ENCODE assay signal across 9 mouse cellular contexts in the genomic region with DNA sequence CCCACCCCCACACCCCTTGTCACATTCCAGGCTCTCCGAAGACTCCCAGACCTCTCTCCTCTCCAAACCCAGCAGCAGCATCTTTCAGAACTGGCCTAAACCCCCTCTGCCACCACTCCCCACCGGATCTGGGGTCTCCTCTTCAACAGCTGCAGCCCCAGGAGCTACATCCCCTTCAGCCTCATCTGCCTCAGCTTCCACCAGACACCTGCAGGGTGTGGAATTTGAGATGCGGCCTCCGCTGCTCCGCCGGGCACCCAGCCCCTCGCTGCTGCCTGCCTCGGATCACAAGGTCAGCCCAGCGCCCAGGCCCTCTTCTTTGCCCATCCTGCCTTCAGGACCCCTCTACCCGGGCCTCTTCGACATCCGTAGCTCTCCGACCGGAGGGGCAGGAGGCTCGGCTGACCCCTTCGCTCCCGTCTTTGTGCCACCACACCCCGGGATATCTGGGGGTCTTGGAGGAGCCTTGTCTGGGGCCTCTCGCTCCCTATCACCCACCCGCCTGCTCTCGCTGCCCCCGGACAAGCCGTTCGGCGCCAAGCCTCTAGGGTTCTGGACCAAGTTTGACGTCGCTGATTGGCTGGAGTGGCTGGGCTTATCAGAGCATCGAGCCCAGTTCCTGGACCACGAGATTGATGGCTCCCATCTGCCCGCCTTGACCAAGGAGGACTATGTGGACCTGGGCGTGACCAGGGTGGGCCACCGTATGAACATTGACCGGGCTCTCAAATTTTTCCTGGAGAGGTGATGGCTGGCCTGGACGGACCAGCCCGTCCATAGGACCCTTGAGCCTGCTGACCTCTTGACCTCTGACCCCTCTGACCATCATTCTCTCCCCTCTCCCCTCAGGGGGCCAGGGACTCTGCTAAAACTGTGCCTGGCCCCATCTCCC. TPM values are rescaled to one million over a fixed set of nuclear protein-coding genes. Genes with fewer than 3 reads are reported as not detected.
DNase-seq lines count a peak whose midpoint lies in the region; ATAC-seq and TF ChIP-seq lines count a peak whose summit lies in the region.
"Had no signal": no experiment of that assay in that cellular context is flagged by ENCODE, and none has a peak within 500 bp of the region (broad histone marks: within the 10 kb centered on the region; RNA-seq: fewer than 3 reads in every experiment).

No protein-coding gene starts in this region.

- no peak for TF ChIP-seq POLR2A in ES-Bruce4 (IDR thresholded peaks at IDR 0.05; ENCODE audit: insufficient read depth, low read length)

- no peak overlapping the region for H3K27ac ChIP-seq in heart, embryonic 13.5 days (replicated peaks)
- H3K27ac ChIP-seq in ES-Bruce4 (ENCODE audit: insufficient read depth, low read length): no peak overlapping the region
- H3K27ac ChIP-seq in embryonic facial prominence, embryonic 11.5 days (replicated peaks; ENCODE audit: low read depth, low read length): no peak overlapping the region
- H3K27ac ChIP-seq in midbrain, embryonic 10.5 days (replicated peaks): peak overlapping the region; percentile 75

- no peak for TF ChIP-seq EP300 in ES-Bruce4 (IDR thresholded peaks at IDR 0.05; ENCODE audit: insufficient read depth, low read depth, low read length)

- WGBS in heart, embryonic 13.5 days: 2% methylated on average over 35 of the region's 35 CpGs
- 1% methylated on average over 35 of the region's 35 CpGs for WGBS in embryonic facial prominence, embryonic 11.5 days
- WGBS in midbrain, embryonic 10.5 days: 2% methylated on average over 35 of the region's 35 CpGs

- intact Hi-C loops in heart, postnatal 25 days (cut with DNase I): no loop called here

- no peaks in the 10 kb centered on the region for H3K9me3 ChIP-seq in heart, embryonic 13.5 days
- H3K9me3 ChIP-seq in ES-Bruce4 (replicated peaks; ENCODE audit: control insufficient read depth, insufficient read depth, low read length, poor library complexity, severe bottlenecking): no peaks in the 10 kb centered on the region
- no peaks in the 10 kb centered on the region for H3K9me3 ChIP-seq in embryonic facial prominence, embryonic 11.5 days (replicated peaks; ENCODE audit: control insufficient read depth, low read length)
- no peaks in the 10 kb centered on the region for H3K9me3 ChIP-seq in midbrain, embryonic 10.5 days (replicated peaks)

- peak overlapping the region; percentile 53 for H3K9ac ChIP-seq in heart, embryonic 13.5 days
- H3K9ac ChIP-seq in ES-Bruce4 (ENCODE audit: low read depth, poor library complexity, severe bottlenecking): peak overlapping the region; percentile 55; the same call in 1 of the 2 replicates
- no peak overlapping the region for H3K9ac ChIP-seq in embryonic facial prominence, embryonic 11.5 days (replicated peaks; ENCODE audit: low read length)

- no peak for TF ChIP-seq CTCF in ES-Bruce4 (IDR thresholded peaks at IDR 0.05; ENCODE audit: low read depth, low read length)

- H3K36me3 ChIP-seq in heart, embryonic 13.5 days: no peaks in the 10 kb centered on the region
- no peaks in the 10 kb centered on the region for H3K36me3 ChIP-seq in ES-Bruce4 (ENCODE audit: control insufficient read depth, insufficient read depth, low read length, poor library complexity, severe bottlenecking)
- H3K36me3 ChIP-seq in embryonic facial prominence, embryonic 11.5 days (replicated peaks; ENCODE audit: control insufficient read depth, insufficient read depth, low read depth, low read length): no peaks in the 10 kb centered on the region
- no peaks in the 10 kb centered on the region for H3K36me3 ChIP-seq in midbrain, embryonic 10.5 days

- H3K4me3 ChIP-seq in heart, embryonic 13.5 days: peak overlapping the region; percentile 33
- peak overlapping the region; percentile 48 for H3K4me3 ChIP-seq in ES-Bruce4 (ENCODE audit: low read depth, low read length)
- H3K4me3 ChIP-seq in embryonic facial prominence, embryonic 11.5 days (ENCODE audit: low read depth, low read length): peak overlapping the region; percentile 5; the same call in 1 of the 2 replicates
- H3K4me3 ChIP-seq in midbrain, embryonic 10.5 days: peak overlapping the region; percentile 48
- H3K4me3 ChIP-seq: erythroblast, embryonic 14.5 days had no signal

- H3K4me1 ChIP-seq in heart, embryonic 13.5 days: peaks cover 60% of the 10 kb centered on the region
- peaks cover 2% of the 10 kb centered on the region for H3K4me1 ChIP-seq in ES-Bruce4 (ENCODE audit: control insufficient read depth, insufficient read depth, low read length)
- peaks cover 6% of the 10 kb centered on the region for H3K4me1 ChIP-seq in embryonic facial prominence, embryonic 11.5 days (ENCODE audit: control insufficient read depth, insufficient read depth, low read length)
- peaks cover 84% of the 10 kb centered on the region for H3K4me1 ChIP-seq in midbrain, embryonic 10.5 days

- DNase-seq in heart, postnatal 25 days (ENCODE audit: low spot score): no peak
- peak; percentile 26 for DNase-seq in embryonic facial prominence, embryonic 11.5 days (ENCODE audit: low spot score)
- peak; percentile 56 for DNase-seq in midbrain, embryonic 10.5 days (ENCODE audit: low spot score)
- no peak for DNase-seq in frontal cortex, postnatal 36 days (ENCODE audit: low spot score in 2 of 2)
- DNase-seq in thymus, postnatal 0 days (ENCODE audit: low spot score): no peak
- no peak for DNase-seq in right cerebral cortex, postnatal 25 days

- peak overlapping the region; percentile 59 for H3K4me2 ChIP-seq in heart, embryonic 13.5 days
- peak overlapping the region; percentile 26; the same call in 1 of the 2 replicates for H3K4me2 ChIP-seq in embryonic facial prominence, embryonic 11.5 days (ENCODE audit: low read depth, low read length)

- peaks cover 89% of the 10 kb centered on the region for H3K27me3 ChIP-seq in heart, embryonic 13.5 days (replicated peaks)
- peaks cover 11% of the 10 kb centered on the region for H3K27me3 ChIP-seq in ES-Bruce4 (ENCODE audit: control insufficient read depth, insufficient read depth, low read length, poor library complexity, severe bottlenecking)
- peaks cover 83% of the 10 kb centered on the region for H3K27me3 ChIP-seq in embryonic facial prominence, embryonic 11.5 days (ENCODE audit: control insufficient read depth, insufficient read depth, low read length)
- peaks cover 93% of the 10 kb centered on the region for H3K27me3 ChIP-seq in midbrain, embryonic 10.5 days (ENCODE audit: low read depth, poor library complexity, severe bottlenecking)

- no peak for ATAC-seq in heart, embryonic 13.5 days (ENCODE audit: extremely low read depth, insufficient number of reproducible peaks, low FRiP score, low TSS enrichment)
- ATAC-seq in embryonic facial prominence, embryonic 11.5 days (replicated peaks; ENCODE audit: insufficient number of reproducible peaks, low FRiP score, low TSS enrichment, low read depth): no peak

RNA-seq across cellular contexts. Expression of a gene that starts 27.1 kb away (rescaled TPM):
- 0.53 and 0.62 TPM in 2 replicates for polyA plus RNA-seq in heart, embryonic 13.5 days (2015; fragmentation: Nextera tagmentation; extraction: Ambion mirVana)
- 1 to 10 TPM; 1.3 to 2.2 TPM for total RNA-seq in heart, postnatal 25 days (2021)
- 1.8 and 1.9 TPM in 2 replicates for polyA plus RNA-seq in ES-Bruce4 (2011; ENCODE audit: insufficient read depth, insufficient read length, low read depth, missing spikeins)
- polyA plus RNA-seq in embryonic facial prominence, embryonic 11.5 days (2014; fragmentation: Nextera tagmentation; extraction: Ambion mirVana): 1.4 and 1.9 TPM in 2 replicates
- 1.9 and 2.0 TPM in 2 replicates for polyA plus RNA-seq in midbrain, embryonic 10.5 days (2016; fragmentation: Nextera tagmentation; extraction: Ambion mirVana)
- polyA plus RNA-seq in thymus, postnatal 0 days (2015; fragmentation: Nextera tagmentation; extraction: Ambion mirVana): 0.26 and 0.38 TPM in 2 replicates
- polyA plus RNA-seq: erythroblast, embryonic 14.5 days had no signal

RNA-seq across cellular contexts. Expression of a gene that starts 28.8 kb away (rescaled TPM):
- polyA plus RNA-seq in heart, embryonic 13.5 days (2015; fragmentation: Nextera tagmentation; extraction: Ambion mirVana): 0.35 and 0.45 TPM in 2 replicates
- under 1 TPM; 0.28 to 0.62 TPM for total RNA-seq in heart, postnatal 25 days (2021)
- polyA plus RNA-seq in ES-Bruce4 (2011; ENCODE audit: insufficient read depth, insufficient read length, low read depth, missing spikeins): 7.7 and 8.3 TPM in 2 replicates
- 0.99 and 1.4 TPM in 2 replicates for polyA plus RNA-seq in embryonic facial prominence, embryonic 11.5 days (2014; fragmentation: Nextera tagmentation; extraction: Ambion mirVana)
- 1.7 TPM in 2 replicates for polyA plus RNA-seq in midbrain, embryonic 10.5 days (2016; fragmentation: Nextera tagmentation; extraction: Ambion mirVana)
- polyA plus RNA-seq in thymus, postnatal 0 days (2015; fragmentation: Nextera tagmentation; extraction: Ambion mirVana): 0.59 and 0.90 TPM in 2 replicates

RNA-seq across cellular contexts. Expression of a gene that starts 46.8 kb away (rescaled TPM):
- polyA plus RNA-seq in heart, embryonic 13.5 days (2015; fragmentation: Nextera tagmentation; extraction: Ambion mirVana): 0.62 and 0.80 TPM in 2 replicates
- 1 to 10 TPM; 1.6 to 2.0 TPM for total RNA-seq in heart, postnatal 25 days (2021)
- polyA plus RNA-seq in ES-Bruce4 (2011; ENCODE audit: insufficient read depth, insufficient read length, low read depth, missing spikeins): 2.5 and 3.4 TPM in 2 replicates
- 0.98 and 1.00 TPM in 2 replicates for polyA plus RNA-seq in embryonic facial prominence, embryonic 11.5 days (2014; fragmentation: Nextera tagmentation; extraction: Ambion mirVana)
- 1.5 and 2.6 TPM in 2 replicates for polyA plus RNA-seq in midbrain, embryonic 10.5 days (2016; fragmentation: Nextera tagmentation; extraction: Ambion mirVana)
- polyA plus RNA-seq in thymus, postnatal 0 days (2015; fragmentation: Nextera tagmentation; extraction: Ambion mirVana): 0.14 and 0.29 TPM in 2 replicates

RNA-seq across cellular contexts. Expression of a gene that starts 50.1 kb away (rescaled TPM):
- 0.67 and 0.71 TPM in 2 replicates for polyA plus RNA-seq in heart, embryonic 13.5 days (2015; fragmentation: Nextera tagmentation; extraction: Ambion mirVana)
- 1 to 10 TPM in 1 of 2 experiments, under 1 TPM in 1; 0.87 to 1.0 TPM for total RNA-seq in heart, postnatal 25 days (2021)
- 0.75 and 0.87 TPM in 2 replicates for polyA plus RNA-seq in ES-Bruce4 (2011; ENCODE audit: insufficient read depth, insufficient read length, low read depth, missing spikeins)
- 2.2 and 2.3 TPM in 2 replicates for polyA plus RNA-seq in embryonic facial prominence, embryonic 11.5 days (2014; fragmentation: Nextera tagmentation; extraction: Ambion mirVana)
- polyA plus RNA-seq in midbrain, embryonic 10.5 days (2016; fragmentation: Nextera tagmentation; extraction: Ambion mirVana): 2.2 and 2.4 TPM in 2 replicates
- polyA plus RNA-seq in thymus, postnatal 0 days (2015; fragmentation: Nextera tagmentation; extraction: Ambion mirVana): 3.7 and 4.0 TPM in 2 replicates

Comparison
In these comparisons a context has a peak if more than half of its experiments do, and no peak if none do; other contexts are left out.
1. DNase-seq: peak in embryonic facial prominence, embryonic 11.5 days (single experiment) and midbrain, embryonic 10.5 days (single experiment); none in heart, postnatal 25 days (single experiment), frontal cortex, postnatal 36 days (0 of 2), thymus, postnatal 0 days (single experiment) and right cerebral cortex, postnatal 25 days (single experiment).
2. Peak in every context shown above with its lines, with median percentiles within 50 percentile points of each other: H3K4me3 ChIP-seq.